Mouse (Mus musculus) E14TG2a.4 (cell line): ENCODE results near the gene Plekhg3.

Source experiments
- CTCF ChIP-seq: conservative IDR thresholded peaks from 2 replicates; pipeline ENCODE4 v1.5.1; 2014; ENCODE audit warnings: low read length
- NANOG ChIP-seq: IDR thresholded peaks from 2 replicates; pipeline ENCODE4 v1.6.1; 2014; ENCODE audit warnings: borderline replicate concordance, low read length, mixed read lengths

DNA sequence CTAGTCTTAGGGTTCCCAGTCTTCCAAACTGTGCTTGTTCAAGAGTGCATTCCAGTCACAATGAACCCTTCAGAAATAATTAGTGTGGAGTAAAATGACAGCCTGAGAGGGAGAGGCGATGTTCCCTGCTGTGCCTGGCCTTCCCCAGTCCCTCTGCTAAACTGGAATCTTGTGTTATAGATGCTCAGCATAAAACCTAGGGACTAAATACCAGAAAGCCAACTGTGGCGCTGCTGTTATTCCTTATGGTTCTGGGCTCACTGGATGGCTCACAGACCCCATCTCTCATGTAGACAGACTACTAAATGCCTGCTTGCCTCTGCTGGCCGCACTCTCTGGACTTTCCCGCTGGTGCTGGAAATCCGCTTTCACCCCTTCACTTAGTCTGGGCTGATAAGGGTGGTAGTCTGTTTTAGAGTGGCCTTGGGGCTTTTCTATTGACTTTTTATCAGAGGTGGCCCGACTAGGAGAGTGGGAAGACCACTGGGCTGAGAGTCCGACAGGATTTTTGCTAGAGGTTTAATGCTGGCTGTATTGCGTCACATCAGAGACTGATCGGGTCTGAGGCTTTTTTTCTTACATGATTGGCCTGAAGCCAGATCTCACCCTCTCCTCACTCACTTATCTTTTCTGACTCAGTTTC lies 4.1 kb downstream of the Plekhg3 start:
- TF ChIP-seq CTCF (no peak), NANOG (no peak)
